Mouse (Mus musculus) embryonic fibroblast, embryonic 13.5 days (primary cell): ENCODE measurements around the gene Slc24a3. TPM values are rescaled to one million over a fixed set of nuclear protein-coding genes. Genes with fewer than 3 reads are reported as not detected.

Source experiments
- H3K27ac ChIP-seq: 2 replicates; pipeline ENCODE4 v1.5.1; 2012; ENCODE audit warnings: low read length, control low read depth, inconsistent platforms; ENCODE audit not compliant: insufficient read depth
- H3K4me1 ChIP-seq: 2 replicates; pipeline ENCODE4 v1.6.1; 2011; ENCODE audit warnings: low read length; ENCODE audit not compliant: control insufficient read depth, insufficient read depth
- H3K4me3 ChIP-seq: 2 replicates; pipeline ENCODE4 v1.5.1; 2011; ENCODE audit warnings: mild to moderate bottlenecking, control low read depth, low read length; ENCODE audit not compliant: insufficient read depth
- CTCF ChIP-seq: IDR thresholded peaks from 2 replicates; pipeline ENCODE4 v1.5.1; 2011; ENCODE audit warnings: mild to moderate bottlenecking, control low read depth, low read length, moderate library complexity, borderline replicate concordance; ENCODE audit not compliant: insufficient read depth
- POLR2A ChIP-seq: IDR thresholded peaks from 2 replicates; pipeline ENCODE4 v1.6.1; 2011; ENCODE audit warnings: low read depth, mild to moderate bottlenecking, control low read depth, low read length, moderate library complexity
- polyA plus RNA-seq: library from polyadenylated mRNA; stranded (reverse); fragments of >200 nt; gene quantifications from 2 replicates; pipeline ENCODE4 v1.2.4, GENCODE M21; 2011; ENCODE audit warnings: low read depth; ENCODE audit not compliant: missing spikeins, insufficient read length

The Slc24a3 gene
- polyA plus RNA-seq, 1 experiment: 9.5 TPM

DNA sequence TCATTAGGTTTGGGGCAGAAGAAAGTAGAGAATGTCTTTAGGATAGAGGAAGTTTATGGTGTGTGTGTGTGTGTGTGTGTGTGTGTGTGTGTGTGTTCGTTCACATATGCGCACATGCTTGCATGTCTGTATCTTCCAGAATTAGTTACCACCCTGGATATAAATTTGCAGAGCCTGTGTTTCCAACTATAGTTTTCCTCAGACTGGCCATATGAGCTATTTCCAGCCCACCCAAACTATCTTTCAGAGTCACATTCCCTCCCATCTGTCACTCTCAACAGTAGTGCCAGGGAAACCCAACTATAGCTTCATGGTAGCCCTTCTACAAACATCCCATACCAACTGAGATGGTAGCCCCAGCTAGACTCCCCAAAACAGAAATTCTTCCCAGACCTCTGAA lies 250.2 kb downstream of the Slc24a3 start:
- no peaks in the 10 kb centered on the region for H3K4me1 ChIP-seq
- TF ChIP-seq CTCF (no peak), POLR2A (no peak)
- H3K4me3 ChIP-seq: no peak overlapping the region
- no peak overlapping the region for H3K27ac ChIP-seq

DNA sequence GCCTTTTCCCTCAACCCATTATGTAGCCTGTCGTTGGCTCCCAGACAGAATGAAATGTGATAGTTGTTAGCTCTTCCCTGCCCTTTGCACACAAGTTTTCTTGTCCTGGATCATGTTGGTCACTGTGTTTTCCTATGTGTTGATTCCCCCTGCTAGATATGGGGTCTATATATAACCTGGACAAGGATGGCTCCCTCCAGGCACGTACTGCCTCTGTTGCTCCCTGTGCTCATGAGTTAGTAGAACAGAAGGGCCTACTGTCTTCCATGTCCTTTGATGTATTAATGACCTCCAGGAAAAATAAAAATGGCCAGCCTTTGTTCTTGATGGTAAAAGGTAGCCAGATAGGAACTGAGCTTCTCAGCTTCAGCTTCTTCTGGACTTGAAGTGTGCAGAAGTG lies 251.5 kb downstream of the Slc24a3 start:
- Histone ChIP-seq H3K27ac (no peak overlapping the region), H3K4me1 (no peaks in the 10 kb centered on the region), H3K4me3 (no peak overlapping the region)
- TF ChIP-seq POLR2A: no peak
- no peak for TF ChIP-seq CTCF

DNA sequence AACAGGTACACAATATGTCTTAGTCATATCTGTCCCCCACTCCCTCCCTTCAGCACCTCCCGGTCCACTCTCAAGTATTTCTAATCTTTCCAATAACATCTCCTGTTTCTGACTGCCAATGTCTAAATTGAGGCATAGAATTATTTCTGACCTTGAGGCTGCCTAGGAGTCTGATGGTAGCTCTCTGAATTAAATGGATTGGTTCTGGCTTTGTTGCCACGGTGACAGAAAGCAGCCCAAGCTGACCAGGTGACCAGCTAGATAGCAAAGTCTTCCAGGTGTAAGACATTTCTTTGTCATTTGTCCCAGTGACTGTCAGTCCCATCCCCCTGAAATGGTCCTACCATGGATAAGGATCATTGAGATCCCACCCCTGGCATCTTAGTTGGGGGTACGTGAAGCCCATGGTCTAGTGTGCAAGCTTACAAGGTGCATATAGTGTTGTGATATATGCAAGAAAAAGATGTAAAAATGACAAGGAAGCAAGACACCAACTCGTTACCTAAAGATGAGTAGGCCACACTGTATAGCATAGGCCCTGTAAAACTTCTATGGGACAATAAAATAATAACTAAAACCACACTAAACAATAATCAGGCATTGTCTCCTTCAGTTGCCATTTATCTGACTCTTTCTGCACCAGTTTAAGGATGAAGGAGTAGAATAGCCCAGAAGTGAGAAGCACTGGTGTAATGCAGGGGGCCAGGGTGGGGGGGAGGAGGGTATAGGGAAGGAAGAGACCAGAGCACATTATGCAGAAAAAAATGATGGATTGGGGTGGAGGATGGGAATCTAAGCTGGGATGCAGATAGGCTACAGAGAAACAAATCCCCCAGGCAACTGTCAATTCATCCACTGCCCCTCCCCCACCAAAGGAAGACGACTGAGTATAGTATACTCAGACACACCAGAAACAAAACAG lies 253.7 kb downstream of the Slc24a3 start:
- Histone ChIP-seq H3K4me1 (no peaks in the 10 kb centered on the region), H3K27ac (no peak overlapping the region), H3K4me3 (no peak overlapping the region)
- TF ChIP-seq POLR2A (no peak), CTCF (no peak)

DNA sequence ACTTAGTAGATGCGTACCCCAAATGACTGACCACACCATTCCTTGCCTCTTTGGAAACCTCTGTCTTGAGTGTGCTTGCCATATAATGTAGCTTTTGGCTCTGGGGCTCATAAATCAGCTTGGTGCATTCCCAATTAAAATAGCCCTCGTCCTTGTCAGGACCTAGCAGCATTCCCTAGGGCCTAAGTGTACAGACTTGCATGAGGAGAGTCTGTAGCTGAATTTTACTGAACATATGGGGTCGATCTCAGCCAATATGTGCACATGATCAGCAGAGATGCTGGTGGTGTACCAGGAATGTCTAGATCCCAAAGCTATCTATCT lies 254.3 kb downstream of the Slc24a3 start:
- no peak overlapping the region for H3K4me3 ChIP-seq
- no peak for TF ChIP-seq POLR2A
- TF ChIP-seq CTCF: no peak
- H3K4me1 ChIP-seq: no peaks in the 10 kb centered on the region
- H3K27ac ChIP-seq: no peak overlapping the region

DNA sequence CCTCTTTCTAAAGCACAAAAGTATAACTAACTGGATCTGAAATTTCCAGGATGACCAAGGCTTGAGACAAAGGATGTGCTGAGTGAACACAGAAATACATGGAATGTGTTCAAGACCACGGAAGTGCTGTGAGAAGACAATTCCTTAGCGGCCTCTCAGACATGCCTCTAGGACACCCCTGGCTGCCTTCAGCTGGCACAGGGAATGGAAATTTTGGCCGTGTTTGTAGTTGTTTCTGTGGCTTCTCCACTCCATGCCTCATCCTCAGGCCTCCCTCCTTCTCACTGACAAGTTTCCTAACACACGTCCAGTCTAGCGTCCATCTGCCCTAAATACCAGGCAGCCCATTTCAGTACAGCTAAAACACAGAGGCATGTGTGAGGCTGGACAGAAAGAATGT lies 262.4 kb downstream of the Slc24a3 start:
- Histone ChIP-seq H3K27ac (no peak overlapping the region), H3K4me1 (no peaks in the 10 kb centered on the region), H3K4me3 (no peak overlapping the region)
- TF ChIP-seq POLR2A: no peak
- no peak for TF ChIP-seq CTCF

DNA sequence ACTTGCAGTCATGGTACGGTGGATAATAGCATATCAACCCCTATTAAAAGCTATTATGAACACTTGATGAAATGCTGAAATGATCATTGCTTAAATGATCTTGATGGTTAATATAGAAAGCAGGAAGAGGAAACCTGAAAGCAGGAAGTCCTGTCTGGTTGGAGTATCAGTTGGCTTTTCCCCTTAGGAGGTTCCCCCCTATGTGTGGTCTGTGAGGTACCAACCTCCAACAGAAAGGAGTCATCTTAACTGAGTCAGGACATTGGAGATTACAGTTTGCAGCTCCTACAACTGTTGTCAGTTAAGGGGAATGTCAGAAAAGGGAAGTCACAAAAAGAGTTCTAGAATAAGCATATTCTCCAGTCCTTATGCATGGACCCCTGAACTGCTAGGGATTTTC lies 266.5 kb downstream of the Slc24a3 start:
- no peak for TF ChIP-seq CTCF
- no peak overlapping the region for H3K27ac ChIP-seq
- no peaks in the 10 kb centered on the region for H3K4me1 ChIP-seq
- H3K4me3 ChIP-seq: no peak overlapping the region

DNA sequence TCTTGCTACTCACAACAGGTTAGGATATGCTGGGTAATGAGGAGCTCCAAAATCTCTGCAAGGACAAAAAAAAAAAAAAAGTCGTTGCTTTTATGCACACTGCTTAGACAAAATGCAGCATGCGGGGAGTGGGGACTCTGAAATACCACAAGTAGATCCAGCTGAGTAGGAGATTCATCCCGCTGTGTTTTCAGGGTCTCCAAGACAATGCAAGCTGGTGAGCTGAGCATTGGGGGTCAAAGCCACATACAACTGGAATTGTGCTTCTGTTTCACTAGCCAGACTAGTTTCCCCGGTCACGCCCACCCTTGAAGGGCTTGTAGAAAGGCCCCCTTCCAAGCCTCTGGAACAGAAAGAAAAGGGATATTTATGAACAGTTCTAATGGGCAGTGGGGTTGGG lies 270.8 kb downstream of the Slc24a3 start:
- Histone ChIP-seq H3K4me1 (no peaks in the 10 kb centered on the region), H3K4me3 (no peak overlapping the region), H3K27ac (no peak overlapping the region)
- TF ChIP-seq CTCF (no peak), POLR2A (no peak)

DNA sequence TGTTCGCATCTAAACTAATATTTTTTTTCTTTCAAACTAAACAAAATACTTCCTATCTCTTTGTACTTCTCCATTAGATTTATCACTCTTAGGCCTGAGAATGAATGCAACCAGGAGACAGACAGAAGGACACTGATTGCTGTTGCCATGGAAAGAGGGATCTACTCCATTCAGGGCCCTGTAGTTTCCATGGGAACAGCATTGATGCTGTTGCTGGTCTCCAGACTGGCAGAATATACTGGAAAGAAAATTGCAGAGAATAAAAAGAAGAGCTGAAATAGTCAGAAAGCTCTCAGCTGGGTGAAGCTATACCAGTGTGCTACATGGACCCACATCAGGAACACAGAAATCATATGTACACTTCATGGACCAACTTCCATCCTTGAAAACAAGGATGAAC lies 272.2 kb downstream of the Slc24a3 start:
- Histone ChIP-seq H3K4me3 (no peak overlapping the region), H3K27ac (no peak overlapping the region), H3K4me1 (no peaks in the 10 kb centered on the region)
- TF ChIP-seq CTCF: no peak
- no peak for TF ChIP-seq POLR2A

DNA sequence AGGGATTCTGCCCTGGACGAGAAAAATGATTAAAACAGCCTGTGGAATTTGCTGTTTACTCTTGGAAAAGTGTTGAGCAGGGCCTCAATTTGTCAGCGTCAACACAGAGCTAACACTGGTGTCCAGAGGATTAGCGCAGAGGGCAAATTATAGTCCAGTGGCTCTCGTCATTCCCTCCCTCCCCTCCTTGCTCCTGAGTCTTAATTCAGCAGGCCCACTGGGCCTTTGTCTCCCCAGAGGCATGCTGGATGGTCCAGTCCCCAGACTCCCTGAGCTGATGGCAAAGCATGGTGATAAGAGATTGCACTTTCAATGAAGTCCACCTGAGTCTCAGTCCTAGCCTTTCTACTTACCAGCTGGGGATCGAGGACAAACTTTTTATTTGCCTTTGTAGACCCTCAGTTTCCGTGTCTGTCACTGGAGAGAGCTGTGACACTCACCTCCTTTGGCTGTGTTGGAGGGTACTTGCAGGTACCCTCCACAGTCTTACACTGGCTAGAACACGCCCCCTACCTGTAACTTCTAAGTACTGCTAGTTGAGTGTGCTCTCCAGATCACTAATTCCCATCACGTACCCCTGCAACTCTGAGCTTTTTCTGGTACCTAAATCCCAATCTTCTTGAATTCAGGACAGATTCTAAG lies 289.7 kb downstream of the Slc24a3 start:
- H3K4me1 ChIP-seq: no peaks in the 10 kb centered on the region
- TF ChIP-seq CTCF: no peak
- TF ChIP-seq POLR2A: no peak
- H3K27ac ChIP-seq: no peak overlapping the region
- H3K4me3 ChIP-seq: no peak overlapping the region

DNA sequence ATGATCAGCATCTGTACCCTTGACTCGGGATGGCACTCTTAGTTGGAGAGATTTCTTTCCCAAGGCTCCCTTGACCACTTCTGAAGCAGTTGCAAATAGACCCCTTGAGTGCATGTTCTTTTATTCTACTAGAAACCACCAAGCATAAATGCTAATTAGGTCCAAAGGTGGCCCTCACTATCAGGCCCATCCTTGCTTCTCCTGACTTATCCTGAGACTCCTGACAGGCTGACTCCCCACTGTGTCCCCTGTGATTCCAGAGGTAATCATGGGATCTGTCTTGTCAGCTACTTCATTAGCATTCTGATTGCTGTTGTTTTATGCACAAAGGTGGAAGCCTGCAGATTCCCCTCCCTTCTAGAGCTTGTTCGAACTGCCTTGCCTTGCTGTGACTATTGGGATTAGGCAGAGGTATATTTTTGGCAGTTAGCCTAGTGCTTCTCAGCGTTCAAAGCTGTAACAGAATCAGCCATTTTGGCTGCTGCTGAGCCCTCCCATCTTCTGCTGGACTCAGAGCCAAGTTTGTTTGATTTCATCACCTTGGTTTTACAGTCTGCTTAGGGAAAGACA lies 293.4 kb downstream of the Slc24a3 start:
- H3K27ac ChIP-seq: no peak overlapping the region
- H3K4me3 ChIP-seq: no peak overlapping the region
- TF ChIP-seq CTCF (no peak), POLR2A (no peak)
- H3K4me1 ChIP-seq: no peaks in the 10 kb centered on the region

DNA sequence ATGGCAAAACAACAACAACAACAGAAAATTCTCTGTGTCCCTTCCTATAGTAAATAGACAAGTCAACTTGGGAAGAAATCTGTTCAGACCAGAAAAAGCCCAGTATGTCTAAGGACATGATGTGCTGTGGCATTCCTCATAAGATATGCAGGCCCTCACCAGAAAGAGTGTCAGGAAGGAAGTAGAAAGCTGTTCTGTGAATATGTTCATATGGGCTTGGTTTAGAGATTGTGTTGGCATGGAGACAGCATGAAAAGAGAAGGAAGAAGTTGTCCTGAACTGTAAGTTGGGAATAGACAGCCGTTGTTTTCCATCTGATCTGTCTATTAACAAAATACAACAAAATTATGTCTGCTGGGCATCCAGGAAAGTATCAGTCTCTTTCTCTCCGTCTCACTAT lies 294.7 kb downstream of the Slc24a3 start:
- no peak overlapping the region for H3K27ac ChIP-seq
- H3K4me1 ChIP-seq: no peaks in the 10 kb centered on the region
- TF ChIP-seq POLR2A (no peak), CTCF (no peak)
- no peak overlapping the region for H3K4me3 ChIP-seq
